In genomic region chr9:56417948-56418737, GRCm38 (mm10) we compare ENCODE assay signal across 8 mouse cellular contexts. TPM values are rescaled to one million over a fixed set of nuclear protein-coding genes. Genes with fewer than 3 reads are reported as not detected.
DNase-seq lines count a peak whose midpoint lies in the region; ATAC-seq and TF ChIP-seq lines count a peak whose summit lies in the region.

Peak1 (minus strand) TSS chr9:56418067.
Hmg20a (plus strand) TSS chr9:56418609.

- peak; percentile 74 for TF ChIP-seq POLR2A in testis, adult 2 months (IDR thresholded peaks at IDR 0.05; ENCODE audit: control insufficient read depth, low read depth, low read length)

- H3K36me3 ChIP-seq in E14TG2a.4 (ENCODE audit: insufficient read depth, low read length) = no peaks in the 10 kb centered on the region
- H3K36me3 ChIP-seq in forebrain, embryonic 12.5 days (replicated peaks) = no peaks in the 10 kb centered on the region
- no peaks in the 10 kb centered on the region for H3K36me3 ChIP-seq in heart, postnatal 0 days (replicated peaks; ENCODE audit: control insufficient read depth, insufficient read depth, low read length)
- no peaks in the 10 kb centered on the region for H3K36me3 ChIP-seq in liver, embryonic 16.5 days (ENCODE audit: control insufficient read depth, insufficient read depth)
- H3K36me3 ChIP-seq in neural tube, embryonic 13.5 days = no peaks in the 10 kb centered on the region
- H3K36me3 ChIP-seq in testis, adult 2 months (ENCODE audit: control insufficient read depth, insufficient read depth, low read length) = no peaks in the 10 kb centered on the region

- H3K4me2 ChIP-seq in forebrain, embryonic 12.5 days = peak within 1 kb of the TSS; percentile 52
- H3K4me2 ChIP-seq in heart, postnatal 0 days (ENCODE audit: low read depth, low read length) = peak within 1 kb of the TSS; percentile 78
- H3K4me2 ChIP-seq in liver, embryonic 16.5 days (ENCODE audit: low read depth, low read length) = peak within 1 kb of the TSS; percentile 97
- peak within 1 kb of the TSS; percentile 78 for H3K4me2 ChIP-seq in neural tube, embryonic 13.5 days

- H3K9ac ChIP-seq in forebrain, embryonic 12.5 days = peak within 1 kb of the TSS; percentile 80
- peak within 1 kb of the TSS; percentile 88 for H3K9ac ChIP-seq in heart, postnatal 0 days (replicated peaks; ENCODE audit: low read depth, low read length)
- H3K9ac ChIP-seq in liver, embryonic 16.5 days (ENCODE audit: low read depth, low read length) = peak within 1 kb of the TSS; percentile 90
- H3K9ac ChIP-seq in neural tube, embryonic 13.5 days = peak within 1 kb of the TSS; percentile 79

- H3K4me1 ChIP-seq in E14TG2a.4 (replicated peaks; ENCODE audit: low read depth, low read length) = peaks cover 50% of the 10 kb centered on the region
- peaks cover 25% of the 10 kb centered on the region for H3K4me1 ChIP-seq in forebrain, embryonic 12.5 days
- H3K4me1 ChIP-seq in heart, postnatal 0 days (ENCODE audit: control insufficient read depth, insufficient read depth) = peaks cover 45% of the 10 kb centered on the region
- peaks cover 21% of the 10 kb centered on the region for H3K4me1 ChIP-seq in liver, embryonic 16.5 days (ENCODE audit: control insufficient read depth, low read depth, low read length)
- peaks cover 63% of the 10 kb centered on the region for H3K4me1 ChIP-seq in neural tube, embryonic 13.5 days (replicated peaks)
- H3K4me1 ChIP-seq in testis, adult 2 months (ENCODE audit: control insufficient read depth, insufficient read depth, low read length) = no peaks in the 10 kb centered on the region; the same call in 1 of the 2 replicates

- no peaks in the 10 kb centered on the region for H3K27me3 ChIP-seq in E14TG2a.4 (ENCODE audit: insufficient read depth, low read length)
- no peaks in the 10 kb centered on the region for H3K27me3 ChIP-seq in forebrain, embryonic 12.5 days
- no peaks in the 10 kb centered on the region for H3K27me3 ChIP-seq in heart, postnatal 0 days (ENCODE audit: control insufficient read depth, insufficient read depth, low read length)
- H3K27me3 ChIP-seq in liver, embryonic 16.5 days (ENCODE audit: control insufficient read depth, insufficient read depth, low read depth, low read length) = no peaks in the 10 kb centered on the region
- H3K27me3 ChIP-seq in neural tube, embryonic 13.5 days = no peaks in the 10 kb centered on the region
- H3K27me3 ChIP-seq in testis, adult 2 months (ENCODE audit: control insufficient read depth, insufficient read depth, low read length) = no peaks in the 10 kb centered on the region

- H3K4me3 ChIP-seq in E14TG2a.4 (replicated peaks; ENCODE audit: low read length) = peak within 1 kb of the TSS; percentile 93
- peak within 1 kb of the TSS; percentile 59 for H3K4me3 ChIP-seq in forebrain, embryonic 12.5 days (replicated peaks)
- peak within 1 kb of the TSS; percentile 78 for H3K4me3 ChIP-seq in heart, postnatal 0 days (ENCODE audit: low read depth, low read length)
- peak within 1 kb of the TSS; percentile 86 for H3K4me3 ChIP-seq in liver, embryonic 16.5 days (ENCODE audit: low read depth, low read length)
- peak within 1 kb of the TSS; percentile 69 for H3K4me3 ChIP-seq in neural tube, embryonic 13.5 days
- peak within 1 kb of the TSS; percentile 94 for H3K4me3 ChIP-seq in testis, adult 2 months (ENCODE audit: control insufficient read depth, low read depth, low read length)

- DNase-seq in c-Kit-positive CD71-positive TER-119-positive erythroid progenitor cells, embryonic 14.5 days (ENCODE audit: low spot score) = peak; percentile 100
- peak; percentile 100 for DNase-seq in heart, postnatal 0 days (ENCODE audit: low spot score)
- DNase-seq in kidney, postnatal 4 days = peak; percentile 100

- H3K27ac ChIP-seq in forebrain, embryonic 12.5 days = peak within 1 kb of the TSS; percentile 93
- H3K27ac ChIP-seq in heart, postnatal 0 days (ENCODE audit: low read depth) = peak within 1 kb of the TSS; percentile 98
- peak within 1 kb of the TSS; percentile 91 for H3K27ac ChIP-seq in liver, embryonic 16.5 days (ENCODE audit: low read length)
- peak within 1 kb of the TSS; percentile 97 for H3K27ac ChIP-seq in neural tube, embryonic 13.5 days (replicated peaks)
- H3K27ac ChIP-seq in testis, adult 2 months (ENCODE audit: control insufficient read depth, insufficient read depth, low read depth, low read length) = peak within 1 kb of the TSS; percentile 91

- no peak for TF ChIP-seq CTCF in E14TG2a.4 (conservative IDR thresholded peaks at IDR 0.05; ENCODE audit: low read length)
- TF ChIP-seq CTCF in heart, postnatal 0 days (IDR thresholded peaks at IDR 0.05; ENCODE audit: low read depth) = no peak
- no peak for TF ChIP-seq CTCF in testis, adult 2 months (IDR thresholded peaks at IDR 0.05; ENCODE audit: control insufficient read depth, insufficient read depth, insufficient replicate concordance, low read depth, low read length)

- peak; percentile 97 for ATAC-seq in forebrain, embryonic 12.5 days (ENCODE audit: low FRiP score)
- ATAC-seq in heart, postnatal 0 days (ENCODE audit: insufficient read depth, low read depth) = peak; percentile 93
- peak; percentile 98 for ATAC-seq in liver, embryonic 16.5 days (ENCODE audit: low read depth)
- ATAC-seq in neural tube, embryonic 13.5 days (ENCODE audit: low read depth) = peak; percentile 94

- H3K9me3 ChIP-seq in E14TG2a.4 (ENCODE audit: low read length) = no peaks in the 10 kb centered on the region
- H3K9me3 ChIP-seq in forebrain, embryonic 12.5 days = no peaks in the 10 kb centered on the region
- H3K9me3 ChIP-seq in heart, postnatal 0 days (replicated peaks; ENCODE audit: control insufficient read depth, low read length) = no peaks in the 10 kb centered on the region
- no peaks in the 10 kb centered on the region for H3K9me3 ChIP-seq in liver, embryonic 16.5 days (replicated peaks; ENCODE audit: control insufficient read depth, low read length)
- H3K9me3 ChIP-seq in neural tube, embryonic 13.5 days = no peaks in the 10 kb centered on the region

- no peak for TF ChIP-seq EP300 in heart, postnatal 0 days (IDR thresholded peaks at IDR 0.05; ENCODE audit: low read depth)

- WGBS in forebrain, embryonic 12.5 days = under 1% methylated on average over 59 of the region's 59 CpGs
- under 1% methylated on average over 55 of the region's 59 CpGs for WGBS in heart, postnatal 0 days
- WGBS in liver, embryonic 16.5 days (ENCODE audit: insufficient replicate concordance) = 0% methylated on average over 59 of the region's 59 CpGs
- WGBS in neural tube, embryonic 13.5 days = under 1% methylated on average over 59 of the region's 59 CpGs

RNA-seq across cellular contexts. Expression of gene Peak1, which starts in this region (rescaled TPM):
- 4.5 and 5.3 TPM in 2 replicates for polyA plus RNA-seq in forebrain, embryonic 12.5 days (2016; fragmentation: Nextera tagmentation; extraction: Ambion mirVana)
- total RNA-seq in heart, postnatal 0 days (2014; rRNA removed; ENCODE audit: low replicate concordance) = 19.7 and 28.7 TPM in 2 replicates
- polyA plus RNA-seq in heart, postnatal 0 days (2015; fragmentation: Nextera tagmentation; extraction: Ambion mirVana) = 7.3 and 8.1 TPM in 2 replicates
- 2.1 and 2.8 TPM in 2 replicates for polyA plus RNA-seq in liver, embryonic 16.5 days (2015; fragmentation: Nextera tagmentation; extraction: Ambion mirVana)
- 6.9 and 7.0 TPM in 2 replicates for polyA plus RNA-seq in neural tube, embryonic 13.5 days (2015; fragmentation: Nextera tagmentation; extraction: Ambion mirVana)
- polyA plus RNA-seq in testis, adult 2 months (2012; rRNA removed) = 5.2 and 5.5 TPM in 2 replicates

RNA-seq across cellular contexts. Expression of gene Hmg20a, which starts in this region (rescaled TPM):
- 74.0 and 76.8 TPM in 2 replicates for polyA plus RNA-seq in forebrain, embryonic 12.5 days (2016; fragmentation: Nextera tagmentation; extraction: Ambion mirVana)
- total RNA-seq in heart, postnatal 0 days (2014; rRNA removed; ENCODE audit: low replicate concordance) = 28.6 and 30.1 TPM in 2 replicates
- 31.5 and 34.3 TPM in 2 replicates for polyA plus RNA-seq in heart, postnatal 0 days (2015; fragmentation: Nextera tagmentation; extraction: Ambion mirVana)
- polyA plus RNA-seq in liver, embryonic 16.5 days (2015; fragmentation: Nextera tagmentation; extraction: Ambion mirVana) = 12.3 and 12.4 TPM in 2 replicates
- polyA plus RNA-seq in neural tube, embryonic 13.5 days (2015; fragmentation: Nextera tagmentation; extraction: Ambion mirVana) = 80.4 and 85.6 TPM in 2 replicates
- polyA plus RNA-seq in testis, adult 2 months (2012; rRNA removed) = 6.8 and 7.9 TPM in 2 replicates

Comparison
In these comparisons a context has a peak if more than half of its experiments do, and no peak if none do; other contexts are left out.
1. Peak in every context shown above with its lines: DNase-seq, ATAC-seq, H3K4me3 ChIP-seq and H3K27ac ChIP-seq.